ENCODE assay signal across 9 mouse cellular contexts in the genomic region with DNA sequence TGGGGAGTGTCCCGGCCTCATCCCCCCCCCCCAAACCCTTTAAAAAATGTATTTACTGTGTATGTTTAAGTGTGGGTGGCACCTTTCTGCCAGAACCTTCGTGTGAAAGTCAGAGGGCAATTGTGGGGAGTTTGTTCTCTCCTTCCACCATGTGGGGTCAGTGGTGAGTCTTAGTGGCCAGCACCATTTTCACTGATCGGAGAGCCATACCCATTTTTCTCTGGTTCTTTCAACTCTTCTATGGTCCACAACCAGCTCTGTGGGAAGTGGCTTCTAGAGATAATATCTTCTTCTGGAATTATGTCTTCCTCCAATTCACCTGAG. TPM values are rescaled to one million over a fixed set of nuclear protein-coding genes. Genes with fewer than 3 reads are reported as not detected.
A peak's percentile ranks its signal among the peaks of the same experiment; 100 is the strongest.
DNase-seq lines count a peak whose midpoint lies in the region; ATAC-seq lines count a peak whose summit lies in the region.
"Had no signal": no experiment of that assay in that cellular context is flagged by ENCODE, and none has a peak within 500 bp of the region (broad histone marks: within the 10 kb centered on the region; RNA-seq: fewer than 3 reads in every experiment).

No protein-coding gene starts in this region.

- peak; percentile 32 for DNase-seq in embryonic facial prominence, embryonic 11.5 days (ENCODE audit: low spot score)
- DNase-seq in embryonic facial prominence, embryonic 10.5 days (ENCODE audit: low spot score): no peak
- DNase-seq in testis, postnatal 10 days (ENCODE audit: low spot score): peak; percentile 60
- DNase-seq in testis, postnatal 14 days (ENCODE audit: low spot score): no peak
- DNase-seq in ovary, postnatal 36 days (ENCODE audit: low spot score): no peak
- DNase-seq in layer of hippocampus, adult 9-10 months (ENCODE audit: low spot score): no peak

- WGBS in embryonic facial prominence, embryonic 11.5 days: 23% methylated on average over 3 of the region's 3 CpGs
- WGBS in embryonic facial prominence, embryonic 10.5 days: 24% methylated on average over 3 of the region's 3 CpGs

- no peak overlapping the region for H3K4me2 ChIP-seq in embryonic facial prominence, embryonic 11.5 days (ENCODE audit: low read depth, low read length)
- H3K4me2 ChIP-seq: neural tube, embryonic 13.5 days had no signal

- no peaks in the 10 kb centered on the region for H3K9me3 ChIP-seq in embryonic facial prominence, embryonic 11.5 days (replicated peaks; ENCODE audit: control insufficient read depth, low read length)
- H3K9me3 ChIP-seq in embryonic facial prominence, embryonic 10.5 days: no peaks in the 10 kb centered on the region
- H3K9me3 ChIP-seq in megakaryocyte, embryonic 14.5 days: no peaks in the 10 kb centered on the region
- H3K9me3 ChIP-seq: neural tube, embryonic 13.5 days had no signal

- no peaks in the 10 kb centered on the region for H3K27me3 ChIP-seq in embryonic facial prominence, embryonic 11.5 days (ENCODE audit: control insufficient read depth, insufficient read depth, low read length)
- H3K27me3 ChIP-seq in embryonic facial prominence, embryonic 10.5 days (replicated peaks; ENCODE audit: low read depth, poor library complexity, severe bottlenecking): peaks cover 4% of the 10 kb centered on the region; the same call in 1 of the 2 replicates
- peaks cover 61% of the 10 kb centered on the region for H3K27me3 ChIP-seq in megakaryocyte, embryonic 14.5 days (replicated peaks)
- H3K27me3 ChIP-seq: neural tube, embryonic 13.5 days had no signal

- H3K36me3 ChIP-seq in embryonic facial prominence, embryonic 11.5 days (replicated peaks; ENCODE audit: control insufficient read depth, insufficient read depth, low read depth, low read length): no peaks in the 10 kb centered on the region
- H3K36me3 ChIP-seq in embryonic facial prominence, embryonic 10.5 days (replicated peaks): no peaks in the 10 kb centered on the region
- peaks cover 2% of the 10 kb centered on the region for H3K36me3 ChIP-seq in megakaryocyte, embryonic 14.5 days (replicated peaks; ENCODE audit: low read length)
- H3K36me3 ChIP-seq: neural tube, embryonic 13.5 days had no signal

- no peak overlapping the region for H3K27ac ChIP-seq in embryonic facial prominence, embryonic 11.5 days (replicated peaks; ENCODE audit: low read depth, low read length)
- H3K27ac ChIP-seq in embryonic facial prominence, embryonic 10.5 days (replicated peaks): no peak overlapping the region
- H3K27ac ChIP-seq: neural tube, embryonic 13.5 days had no signal

- no peak overlapping the region for H3K4me3 ChIP-seq in embryonic facial prominence, embryonic 11.5 days (ENCODE audit: low read depth, low read length)
- no peak overlapping the region for H3K4me3 ChIP-seq in embryonic facial prominence, embryonic 10.5 days
- peak overlapping the region; percentile 84 for H3K4me3 ChIP-seq in megakaryocyte, embryonic 14.5 days (replicated peaks)
- H3K4me3 ChIP-seq: neural tube, embryonic 13.5 days had no signal

- no peaks in the 10 kb centered on the region for H3K4me1 ChIP-seq in embryonic facial prominence, embryonic 11.5 days (ENCODE audit: control insufficient read depth, insufficient read depth, low read length)
- H3K4me1 ChIP-seq in embryonic facial prominence, embryonic 10.5 days: no peaks in the 10 kb centered on the region
- peaks cover 74% of the 10 kb centered on the region for H3K4me1 ChIP-seq in megakaryocyte, embryonic 14.5 days

- no peak overlapping the region for H3K9ac ChIP-seq in embryonic facial prominence, embryonic 11.5 days (replicated peaks; ENCODE audit: low read length)
- H3K9ac ChIP-seq: neural tube, embryonic 13.5 days had no signal

- no peak for ATAC-seq in embryonic facial prominence, embryonic 11.5 days (replicated peaks; ENCODE audit: insufficient number of reproducible peaks, low FRiP score, low TSS enrichment, low read depth)
- peak; percentile 34 to 40; a peak in 1 of 4 replicates for ATAC-seq in hematopoietic stem cell, adult 5-6 weeks (replicated peaks in 1 of 2; ENCODE audit: insufficient read depth in 1 of 2, low FRiP score in 2 of 2, low TSS enrichment in 1 of 2, low read depth in 1 of 2, poor library complexity in 2 of 2, severe bottlenecking in 2 of 2)

RNA-seq across cellular contexts. Expression of gene C3, which starts 8.1 kb away (rescaled TPM):
- 0.35 and 0.46 TPM in 2 replicates for polyA plus RNA-seq in embryonic facial prominence, embryonic 11.5 days (2014; fragmentation: Nextera tagmentation; extraction: Ambion mirVana)
- polyA plus RNA-seq in embryonic facial prominence, embryonic 10.5 days (2016; fragmentation: Nextera tagmentation; extraction: Ambion mirVana): 0.30 and 0.32 TPM in 2 replicates
- 28.0 and 125 TPM in 2 replicates for total RNA-seq in hematopoietic stem cell, adult 5-6 weeks (2017)
- 0.52 and 16.6 TPM in 2 replicates for polyA plus RNA-seq in megakaryocyte, embryonic 14.5 days (2012; ENCODE audit: insufficient read depth, low replicate concordance)

RNA-seq across cellular contexts. Expression of gene Tnfsf14, which starts 25.9 kb away (rescaled TPM):
- 0.25 TPM in 1 of 2 replicates, not detected in the other for polyA plus RNA-seq in embryonic facial prominence, embryonic 11.5 days (2014; fragmentation: Nextera tagmentation; extraction: Ambion mirVana)
- polyA plus RNA-seq in embryonic facial prominence, embryonic 10.5 days (2016; fragmentation: Nextera tagmentation; extraction: Ambion mirVana): 0.08 TPM in 1 of 2 replicates, not detected in the other
- total RNA-seq in hematopoietic stem cell, adult 5-6 weeks (2017): 12.3 and 13.3 TPM in 2 replicates
- 49.5 and 144 TPM in 2 replicates for polyA plus RNA-seq in megakaryocyte, embryonic 14.5 days (2012; ENCODE audit: insufficient read depth, low replicate concordance)
- polyA plus RNA-seq: neural tube, embryonic 13.5 days had no signal

RNA-seq across cellular contexts. Expression of gene Gpr108, which starts 28.4 kb away (rescaled TPM):
- polyA plus RNA-seq in embryonic facial prominence, embryonic 11.5 days (2014; fragmentation: Nextera tagmentation; extraction: Ambion mirVana): 26.9 and 27.6 TPM in 2 replicates
- polyA plus RNA-seq in embryonic facial prominence, embryonic 10.5 days (2016; fragmentation: Nextera tagmentation; extraction: Ambion mirVana): 24.9 and 25.7 TPM in 2 replicates
- total RNA-seq in hematopoietic stem cell, adult 5-6 weeks (2017): 14.9 and 19.1 TPM in 2 replicates
- polyA plus RNA-seq in megakaryocyte, embryonic 14.5 days (2012; ENCODE audit: insufficient read depth, low replicate concordance): 30.6 and 33.1 TPM in 2 replicates

RNA-seq across cellular contexts. Expression of gene Trip10, which starts 29.4 kb away (rescaled TPM):
- 25.3 and 27.2 TPM in 2 replicates for polyA plus RNA-seq in embryonic facial prominence, embryonic 11.5 days (2014; fragmentation: Nextera tagmentation; extraction: Ambion mirVana)
- 37.4 and 42.2 TPM in 2 replicates for polyA plus RNA-seq in embryonic facial prominence, embryonic 10.5 days (2016; fragmentation: Nextera tagmentation; extraction: Ambion mirVana)
- 9.4 and 17.9 TPM in 2 replicates for total RNA-seq in hematopoietic stem cell, adult 5-6 weeks (2017)
- polyA plus RNA-seq in megakaryocyte, embryonic 14.5 days (2012; ENCODE audit: insufficient read depth, low replicate concordance): 25.4 and 45.7 TPM in 2 replicates

RNA-seq across cellular contexts. Expression of gene Vav1, which starts 59.1 kb away (rescaled TPM):
- 2.3 and 2.7 TPM in 2 replicates for polyA plus RNA-seq in embryonic facial prominence, embryonic 11.5 days (2014; fragmentation: Nextera tagmentation; extraction: Ambion mirVana)
- polyA plus RNA-seq in embryonic facial prominence, embryonic 10.5 days (2016; fragmentation: Nextera tagmentation; extraction: Ambion mirVana): 1.4 and 1.6 TPM in 2 replicates
- 238 and 297 TPM in 2 replicates for total RNA-seq in hematopoietic stem cell, adult 5-6 weeks (2017)
- 34.6 and 164 TPM in 2 replicates for polyA plus RNA-seq in megakaryocyte, embryonic 14.5 days (2012; ENCODE audit: insufficient read depth, low replicate concordance)

Comparison
In these comparisons a context has a peak if more than half of its experiments do, and no peak if none do; other contexts are left out.
1. DNase-seq: peak in embryonic facial prominence, embryonic 11.5 days (single experiment) and testis, postnatal 10 days (single experiment); none in embryonic facial prominence, embryonic 10.5 days (single experiment), testis, postnatal 14 days (single experiment), ovary, postnatal 36 days (single experiment) and layer of hippocampus, adult 9-10 months (single experiment).
2. RNA of gene Tnfsf14, which starts 25.9 kb away (polyA plus RNA-seq): 49.5 to 144 TPM in megakaryocyte, embryonic 14.5 days; 0.25 TPM in embryonic facial prominence, embryonic 11.5 days and 0.08 TPM in embryonic facial prominence, embryonic 10.5 days; every median in the first group is over 10 times any median in the second.